Mouse (Mus musculus) thymus, adult 2 months (tissue): Measurements from ENCODE around the gene Nrm.

ENCODE experiments used
- CTCF ChIP-seq: fragments of 200-500 bp; IDR thresholded peaks from 2 replicates; pipeline ENCODE4 v1.5.1; 2012; ENCODE audit warnings: mild to moderate bottlenecking, control low read depth, low read length, moderate library complexity, borderline replicate concordance; ENCODE audit not compliant: control insufficient read depth, poor library complexity, insufficient read depth; ENCODE audit errors: extremely low read depth
- POLR2A ChIP-seq: fragments of 200-500 bp; IDR thresholded peaks from 2 replicates; pipeline ENCODE4 v1.6.1; 2012; ENCODE audit warnings: mild to moderate bottlenecking, low read length, control low read depth, moderate library complexity; ENCODE audit not compliant: control insufficient read depth, poor library complexity, insufficient read depth; ENCODE audit errors: extremely low read depth

- TF ChIP-seq CTCF (no peak), POLR2A (no peak)
Measured at GRCm38 (mm10) chr17:35822964-35823937, 37.9 kb upstream of the Nrm start, which contains the start of gene Flot1.
